Mouse (Mus musculus) C2C12 (cell line): Measurements from ENCODE around the gene Ssu2. TPM values are rescaled to one million over a fixed set of nuclear protein-coding genes. Genes with fewer than 3 reads are reported as not detected.

Experiments used
- H3K27me3 ChIP-seq: one replicate; pipeline ENCODE4 v1.6.1; 2011; ENCODE audit not compliant: control insufficient read depth, insufficient read depth, insufficient read length
- H3K36me3 ChIP-seq: one replicate; pipeline ENCODE4 v1.6.1; 2011; ENCODE audit not compliant: control insufficient read depth, insufficient read depth
- H3K4me3 ChIP-seq: one replicate; pipeline ENCODE4 v1.5.1; 2011; ENCODE audit warnings: mild to moderate bottlenecking, control low read depth; ENCODE audit not compliant: poor library complexity, insufficient read depth, severe bottlenecking
- H3K79me2 ChIP-seq: one replicate; pipeline ENCODE4 v1.6.1; 2011; ENCODE audit not compliant: control insufficient read depth, insufficient read depth
- H3K79me3 ChIP-seq: one replicate; pipeline ENCODE4 v1.6.1; 2011; ENCODE audit warnings: low read depth, control low read depth
- H3ac ChIP-seq: one replicate; pipeline ENCODE3; 2011; ENCODE audit warnings: low read depth; ENCODE audit not compliant: control insufficient read depth, insufficient read length
- CEBPB ChIP-seq: IDR thresholded peaks from one replicate; pipeline ENCODE4 v1.6.1; 2011; ENCODE audit warnings: low read depth, mild to moderate bottlenecking, control low read depth, moderate library complexity
- CTCF ChIP-seq: IDR thresholded peaks from one replicate; pipeline ENCODE4 v1.5.1; 2011; ENCODE audit not compliant: control insufficient read depth, insufficient read depth, insufficient read length
- FOSL1 ChIP-seq: IDR thresholded peaks from one replicate; pipeline ENCODE4 v1.8.0; 2011; ENCODE audit warnings: mild to moderate bottlenecking, low read length; ENCODE audit not compliant: poor library complexity, insufficient read depth, severe bottlenecking
- MAX ChIP-seq: IDR thresholded peaks from one replicate; pipeline ENCODE4 v1.6.1; 2011; ENCODE audit warnings: mild to moderate bottlenecking, control low read depth
- MYOD1 ChIP-seq: IDR thresholded peaks from one replicate; pipeline ENCODE4 v1.6.1; 2011; ENCODE audit warnings: low read depth; ENCODE audit not compliant: control insufficient read depth, insufficient read length
- MYOG ChIP-seq: IDR thresholded peaks from one replicate; pipeline ENCODE4 v1.6.1; 2011; ENCODE audit not compliant: control insufficient read depth, insufficient read length; ENCODE audit errors: extremely low read depth
- USF1 ChIP-seq: IDR thresholded peaks from one replicate; pipeline ENCODE4 v1.6.1; 2011; ENCODE audit warnings: low read depth, mild to moderate bottlenecking, control low read depth, moderate library complexity
- long read RNA-seq, 2 experiments: library from polyadenylated mRNA; unstranded; transcript quantifications; one replicate each; pipeline ENCODE4 v2.0.0; 2019 to 2020
- polyA plus RNA-seq: library from polyadenylated mRNA; unstranded; fragments of >200 nt; fragmentation: generic; extraction: Trizol; gene quantifications from one replicate; pipeline ENCODE4 v1.2.1, GENCODE M21; 2012; ENCODE audit warnings: missing spikeins

Gene Ssu2
- not detected for polyA plus RNA-seq
- long read RNA-seq, experiment 1, result 0 reads
- long read RNA-seq, experiment 2, result 0 reads

GRCm38 (mm10) chr6:112387947-112388346, at the start of gene Ssu2:
TSS of gene Ssu2 (minus strand) at chr6:112388023.
- H3K79me2 ChIP-seq, result no peaks in the 10 kb centered on the region
- H3K27me3 ChIP-seq, result peaks cover 3% of the 10 kb centered on the region
- H3K79me3 ChIP-seq, result no peaks in the 10 kb centered on the region
- TF ChIP-seq USF1, result no peak
- no peak for TF ChIP-seq CTCF
- TF ChIP-seq MYOD1, result no peak
- TF ChIP-seq MAX, result no peak
- TF ChIP-seq MYOG, result no peak
- TF ChIP-seq CEBPB, result no peak
- no peak for TF ChIP-seq FOSL1
- no peak within 1 kb of the TSS for H3K4me3 ChIP-seq
- H3K36me3 ChIP-seq, result no peaks in the 10 kb centered on the region
- H3ac ChIP-seq, result no peak within 1 kb of the TSS

GRCm38 (mm10) chr6:112426018-112426732, 38.4 kb upstream of the Ssu2 start:
- H3ac ChIP-seq, result no peak overlapping the region
- H3K79me3 ChIP-seq, result no peaks in the 10 kb centered on the region
- TF ChIP-seq MYOD1 (no peak), MYOG (no peak), USF1 (no peak), CTCF (no peak), MAX (no peak), CEBPB (no peak), FOSL1 (no peak)
- no peaks in the 10 kb centered on the region for H3K27me3 ChIP-seq
- H3K4me3 ChIP-seq, result no peak overlapping the region
- H3K79me2 ChIP-seq, result no peaks in the 10 kb centered on the region
- no peaks in the 10 kb centered on the region for H3K36me3 ChIP-seq

GRCm38 (mm10) chr6:112423746-112424501, 36.1 kb upstream of the Ssu2 start:
- no peak for TF ChIP-seq MYOG
- no peak for TF ChIP-seq FOSL1
- TF ChIP-seq MAX, result no peak
- no peak for TF ChIP-seq MYOD1
- Histone ChIP-seq H3ac (no peak overlapping the region), H3K36me3 (no peaks in the 10 kb centered on the region), H3K79me2 (no peaks in the 10 kb centered on the region), H3K79me3 (no peaks in the 10 kb centered on the region), H3K4me3 (no peak overlapping the region), H3K27me3 (no peaks in the 10 kb centered on the region)

- no peak overlapping the region for H3ac ChIP-seq
- no peaks in the 10 kb centered on the region for H3K36me3 ChIP-seq
- TF ChIP-seq FOSL1 (no peak), MAX (no peak), MYOD1 (no peak), CEBPB (no peak), USF1 (no peak), MYOG (no peak), CTCF (no peak)
- no peaks in the 10 kb centered on the region for H3K27me3 ChIP-seq
- H3K79me2 ChIP-seq, result no peaks in the 10 kb centered on the region
- H3K79me3 ChIP-seq, result no peaks in the 10 kb centered on the region
- no peak overlapping the region for H3K4me3 ChIP-seq
Measured at GRCm38 (mm10) chr6:112420883-112421282, 33.1 kb upstream of the Ssu2 start.

GRCm38 (mm10) chr6:112419333-112419732, 31.5 kb upstream of the Ssu2 start:
- Histone ChIP-seq H3K79me2 (no peaks in the 10 kb centered on the region), H3K27me3 (no peaks in the 10 kb centered on the region), H3K36me3 (no peaks in the 10 kb centered on the region), H3K4me3 (no peak overlapping the region), H3ac (no peak overlapping the region), H3K79me3 (no peaks in the 10 kb centered on the region)
- no peak for TF ChIP-seq CTCF
- TF ChIP-seq CEBPB, result no peak
- TF ChIP-seq MAX, result no peak
- TF ChIP-seq MYOD1, result no peak
- no peak for TF ChIP-seq MYOG
- TF ChIP-seq USF1, result no peak
- no peak for TF ChIP-seq FOSL1
